Mouse (Mus musculus) adrenal gland, adult 2 months (tissue): Measurements from ENCODE around the gene Ccdc8. TPM values are rescaled to one million over a fixed set of nuclear protein-coding genes. Genes with fewer than 3 reads are reported as not detected.

Experiments used
- DNase-seq: peaks from one replicate; pipeline ENCODE4 v3.0.0; 2021
- polyA plus RNA-seq: library from polyadenylated mRNA; depleted of rRNA; stranded (reverse); fragments of >200 nt; gene quantifications from 2 replicates; pipeline ENCODE4 v1.2.3, GENCODE M21; 2012
- total RNA-seq, 2 experiments: library from RNA; stranded (reverse); gene quantifications; 2 replicates each; pipeline ENCODE4 v1.2.3; 2021

The Ccdc8 gene
- total and polyA plus RNA-seq, 3 experiments, result 7.5 to 28.9 (median 13.6) TPM

- DNase-seq, result no peak
Measured at GRCm38 (mm10) chr7:17011909-17012590, 19.5 kb downstream of the Ccdc8 start.

- DNase-seq, result no peak
Measured at GRCm38 (mm10) chr7:17015381-17015780, 22.9 kb downstream of the Ccdc8 start.

- peak; percentile 96 for DNase-seq
Measured at GRCm38 (mm10) chr7:17017036-17017435, 24.5 kb downstream of the Ccdc8 start.

- no peak for DNase-seq
Measured at GRCm38 (mm10) chr7:17017921-17018320, 25.4 kb downstream of the Ccdc8 start.

- DNase-seq, result no peak
Measured at GRCm38 (mm10) chr7:17019426-17020166, 27.1 kb downstream of the Ccdc8 start.

- DNase-seq, result no peak
Measured at GRCm38 (mm10) chr7:17022176-17022575, 29.7 kb downstream of the Ccdc8 start.

GRCm38 (mm10) chr7:17023701-17024100, 31.2 kb downstream of the Ccdc8 start:
- DNase-seq, result no peak

GRCm38 (mm10) chr7:17024141-17024540, 31.6 kb downstream of the Ccdc8 start:
- DNase-seq, result peak; percentile 34

- peak; percentile 33 for DNase-seq
Measured at GRCm38 (mm10) chr7:17024814-17025504, 32.5 kb downstream of the Ccdc8 start.

- no peak for DNase-seq
Measured at GRCm38 (mm10) chr7:17025505-17025894, 33.0 kb downstream of the Ccdc8 start.

GRCm38 (mm10) chr7:17025896-17026622, 33.6 kb downstream of the Ccdc8 start:
- DNase-seq, result no peak

GRCm38 (mm10) chr7:17026710-17027587, 34.4 kb downstream of the Ccdc8 start:
- DNase-seq, result peak; percentile 26

GRCm38 (mm10) chr7:17027588-17028343, 35.3 kb downstream of the Ccdc8 start, which contains the start of gene Ppp5c:
Gene Ppp5c (minus strand): TSS chr7:17027924.
- DNase-seq, result peak; percentile 95

- no peak for DNase-seq
Measured at GRCm38 (mm10) chr7:17028923-17029322, 36.4 kb downstream of the Ccdc8 start.

- no peak for DNase-seq
Measured at GRCm38 (mm10) chr7:17030239-17030638, 37.7 kb downstream of the Ccdc8 start.

- no peak for DNase-seq
Measured at GRCm38 (mm10) chr7:17038018-17038695, 45.6 kb downstream of the Ccdc8 start.

- no peak for DNase-seq
Measured at GRCm38 (mm10) chr7:17039373-17039772, 46.9 kb downstream of the Ccdc8 start.

GRCm38 (mm10) chr7:17045743-17046142, 53.2 kb downstream of the Ccdc8 start:
- no peak for DNase-seq
